Mouse (Mus musculus): ENCODE results near the gene Zfp352. TPM values are rescaled to one million over a fixed set of nuclear protein-coding genes. Genes with fewer than 3 reads are reported as not detected.
"Not testable (repeated sequence)": the region's sequence is repeated elsewhere in the genome, so short reads cannot be mapped to it uniquely, and the experiment has no call there.

Zfp352 gene
- total RNA-seq (2018; cell fraction: chromatin; rRNA removed): not detected
- total RNA-seq (2018; cell fraction: cytosol; rRNA removed): not detected
- not detected for total RNA-seq (2018; cell fraction: nucleus; rRNA removed)
- not detected in 3 replicates for polyA plus RNA-seq (2018)

GRCm38 (mm10) chr4:90218520-90218919 lies at the start of gene Zfp352:
Gene Zfp352, plus strand, starts transcription at chr4:90218820.
- Histone ChIP-seq H3K4me3 (ENCODE audit: inconsistent target) (no peak within 1 kb of the TSS), H3K27ac (no peak within 1 kb of the TSS), H3K36me3 (ENCODE audit: inconsistent target) (no peaks in the 10 kb centered on the region), H3K79me2 (ENCODE audit: inconsistent target) (no peaks in the 10 kb centered on the region)
- WGBS (ENCODE audit: missing documents): 94% methylated on average over 2 of the region's 2 CpGs

DNA sequence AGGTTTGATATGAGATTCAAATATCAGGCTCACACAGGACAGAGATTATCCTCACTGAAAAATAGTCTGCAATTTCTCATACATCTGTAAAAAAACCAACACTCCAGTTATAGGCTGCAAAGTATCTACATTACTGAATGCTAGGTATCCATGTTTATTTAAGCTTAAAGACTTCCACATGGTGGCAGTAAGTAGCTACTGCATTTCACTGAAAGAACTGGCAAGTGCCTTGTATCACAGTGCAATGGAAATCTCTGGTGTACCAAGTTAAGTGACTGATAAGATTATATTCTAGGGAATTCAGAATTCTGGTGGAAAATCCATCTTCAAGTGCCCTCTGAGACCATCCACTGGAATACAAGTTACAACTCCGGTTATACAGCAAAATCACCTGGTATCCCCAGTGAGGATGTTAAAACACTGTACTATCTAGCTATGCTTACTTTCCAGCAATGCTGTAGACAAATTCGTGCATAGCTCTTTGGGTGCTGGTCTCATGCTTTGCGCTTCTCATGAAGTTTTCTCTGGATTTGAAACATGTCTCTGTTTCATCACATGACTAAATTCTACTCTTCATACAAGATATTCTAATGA lies 47.6 kb upstream of the Zfp352 start:
- WGBS (ENCODE audit: missing documents): 81% methylated on average over 3 of the region's 3 CpGs
- no peaks in the 10 kb centered on the region for H3K79me2 ChIP-seq (ENCODE audit: inconsistent target)

DNA sequence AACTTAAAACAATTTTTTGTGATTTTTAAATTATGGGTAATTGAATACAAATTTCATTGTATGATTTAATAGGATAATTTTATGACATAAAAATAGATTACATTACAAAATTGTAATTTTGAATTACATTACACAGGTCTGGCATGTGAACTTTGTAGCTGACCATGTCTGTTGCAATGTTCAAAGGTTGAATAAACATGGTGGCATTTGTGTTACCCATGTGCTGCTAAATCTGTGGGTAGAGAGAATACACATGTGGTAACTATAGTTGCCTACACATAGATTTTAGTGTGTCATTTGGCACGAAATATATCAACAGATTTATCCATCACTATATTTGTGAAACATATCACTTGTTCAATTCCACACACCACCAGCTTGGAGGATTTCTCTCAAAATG lies 44.6 kb upstream of the Zfp352 start:
- WGBS (ENCODE audit: missing documents): 70% methylated on average over 1 of the region's 1 CpGs
- Histone ChIP-seq H3K79me2 (ENCODE audit: inconsistent target) (no peaks in the 10 kb centered on the region), H3K36me3 (ENCODE audit: inconsistent target) (no peaks in the 10 kb centered on the region), H3K27ac (no peak overlapping the region), H3K4me3 (ENCODE audit: inconsistent target) (no peak overlapping the region)

More for the DNA sequence above, 47.6 kb upstream of the Zfp352 start:
- Histone ChIP-seq H3K27ac (no peak overlapping the region), H3K4me3 (ENCODE audit: inconsistent target) (no peak overlapping the region), H3K36me3 (ENCODE audit: inconsistent target) (no peaks in the 10 kb centered on the region)

- H3K79me2 ChIP-seq (ENCODE audit: inconsistent target): no peaks in the 10 kb centered on the region
- WGBS (ENCODE audit: missing documents): 89% methylated on average over 5 of the region's 5 CpGs
- H3K4me3 ChIP-seq (ENCODE audit: inconsistent target): no peak overlapping the region
- no peaks in the 10 kb centered on the region for H3K36me3 ChIP-seq (ENCODE audit: inconsistent target)
- H3K27ac ChIP-seq: no peak overlapping the region
These were observed 15.2 kb upstream of the Zfp352 start for GRCm38 (mm10) chr4:90203421-90203820.

- WGBS (ENCODE audit: missing documents): 20% methylated on average over 1 of the region's 1 CpGs
- Histone ChIP-seq H3K79me2 (ENCODE audit: inconsistent target) (no peaks in the 10 kb centered on the region), H3K27ac (no peak overlapping the region), H3K4me3 (ENCODE audit: inconsistent target) (no peak overlapping the region), H3K36me3 (ENCODE audit: inconsistent target) (no peaks in the 10 kb centered on the region)
These were observed 7.1 kb upstream of the Zfp352 start for GRCm38 (mm10) chr4:90211475-90211874.

GRCm38 (mm10) chr4:90212076-90212475 lies 6.5 kb upstream of the Zfp352 start:
- no peaks in the 10 kb centered on the region for H3K36me3 ChIP-seq (ENCODE audit: inconsistent target)
- no peaks in the 10 kb centered on the region for H3K79me2 ChIP-seq (ENCODE audit: inconsistent target)
- no peak overlapping the region for H3K27ac ChIP-seq
- H3K4me3 ChIP-seq (ENCODE audit: inconsistent target): no peak overlapping the region
- WGBS (ENCODE audit: missing documents): 79% methylated on average over 3 of the region's 3 CpGs

- H3K79me2 ChIP-seq (ENCODE audit: inconsistent target); H3K27ac ChIP-seq; H3K4me3 ChIP-seq (ENCODE audit: inconsistent target); H3K36me3 ChIP-seq (ENCODE audit: inconsistent target): not testable (repeated sequence)
- 95% methylated on average over 5 of the region's 5 CpGs for WGBS (ENCODE audit: missing documents)
These were observed 17.0 kb downstream of the Zfp352 start for GRCm38 (mm10) chr4:90235646-90236045.

DNA sequence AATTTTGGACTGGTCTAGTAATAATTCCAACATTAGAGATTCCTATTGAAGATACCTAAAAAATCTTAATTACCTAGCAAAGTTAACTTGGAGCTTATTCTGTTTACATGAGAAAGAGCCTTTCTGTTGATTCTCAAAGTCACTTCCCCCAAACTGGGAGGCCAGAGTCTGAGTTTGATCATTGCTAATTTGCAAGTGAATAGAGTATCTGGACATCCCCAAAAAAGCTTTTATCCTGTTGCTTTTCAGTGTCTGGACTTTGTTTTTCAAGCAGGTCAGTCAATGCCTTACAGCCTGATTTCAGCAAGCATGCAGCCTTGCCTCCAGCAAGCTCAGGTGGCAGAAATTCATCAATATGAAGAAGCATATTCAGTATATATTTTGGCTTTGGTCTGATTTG lies 51.2 kb downstream of the Zfp352 start:
- no peak overlapping the region for H3K27ac ChIP-seq
- H3K36me3 ChIP-seq (ENCODE audit: inconsistent target): no peaks in the 10 kb centered on the region
- H3K79me2 ChIP-seq (ENCODE audit: inconsistent target): no peaks in the 10 kb centered on the region
- H3K4me3 ChIP-seq (ENCODE audit: inconsistent target): no peak overlapping the region
